Mouse (Mus musculus) kidney, embryonic 14.5 days (tissue): Measurements from ENCODE around the gene Plp1. TPM values are rescaled to one million over a fixed set of nuclear protein-coding genes. Genes with fewer than 3 reads are reported as not detected.

Experiments
- ATAC-seq: fragments of 200-750 bp; cut with Nextera tagmentation; 2 replicates; pipeline ENCODE4 v1.8.0; 2017; ENCODE audit warnings: moderate number of reproducible peaks, mild to moderate bottlenecking, moderate TSS enrichment, moderate library complexity; ENCODE audit not compliant: low FRiP score, low TSS enrichment
- H3K27ac ChIP-seq: fragments of 300-500 bp; sonication (generic); 2 replicates; pipeline ENCODE4 v1.5.1; 2014; ENCODE audit warnings: low read depth, mild to moderate bottlenecking, low read length, moderate library complexity, mixed read lengths
- H3K27me3 ChIP-seq: fragments of 300-500 bp; sonication (generic); 2 replicates; pipeline ENCODE4 v1.6.1; 2014; ENCODE audit warnings: mild to moderate bottlenecking, low read length; ENCODE audit not compliant: control insufficient read depth, insufficient read depth
- H3K36me3 ChIP-seq: fragments of 300-500 bp; sonication (generic); 2 replicates; pipeline ENCODE4 v1.6.1; 2014; ENCODE audit warnings: low read length, mixed read lengths; ENCODE audit not compliant: control insufficient read depth, insufficient read depth
- H3K4me1 ChIP-seq: fragments of 300-500 bp; sonication (generic); 2 replicates; pipeline ENCODE4 v1.6.1; 2014; ENCODE audit warnings: low read length, mixed read lengths; ENCODE audit not compliant: control insufficient read depth, insufficient read depth
- H3K4me2 ChIP-seq: fragments of 300-500 bp; sonication (generic); replicated peaks from 2 replicates; pipeline ENCODE4 v1.6.1; 2014; ENCODE audit warnings: low read depth, mild to moderate bottlenecking, low read length
- H3K4me3 ChIP-seq: fragments of 300-500 bp; sonication (generic); 2 replicates; pipeline ENCODE4 v1.5.1; 2014; ENCODE audit warnings: mild to moderate bottlenecking, low read length
- H3K9ac ChIP-seq: fragments of 300-500 bp; sonication (generic); 2 replicates; pipeline ENCODE4 v1.6.1; 2014; ENCODE audit warnings: low read depth, mild to moderate bottlenecking, low read length, moderate library complexity
- H3K9me3 ChIP-seq: fragments of 300-500 bp; sonication (generic); 2 replicates; pipeline ENCODE4 v1.6.1; 2016; ENCODE audit warnings: low read length; ENCODE audit not compliant: control insufficient read depth
- whole genome bisulfite sequencing: fragments of 180-500 bp; shearing (Covaris S2); extraction: QIAGEN DNeasy Blood & Tissue Kit; methylation state at CpG from one replicate; pipeline ENCODE4 v1.1.7; 2014; 5-methylcytosine and 5-hydroxymethylcytosine counted together
- polyA plus RNA-seq: library from polyadenylated mRNA; unstranded; fragments of >200 nt; fragmentation: Nextera tagmentation; extraction: Ambion mirVana; gene quantifications from 2 replicates; pipeline ENCODE4 v1.2.1, GENCODE M21; 2014

Plp1 gene
- polyA plus RNA-seq, 1 experiment from 2014 or later, result 3.6 TPM

- no peak for ATAC-seq
- H3K4me1 ChIP-seq, result no peaks in the 10 kb centered on the region
Measured at GRCm38 (mm10) chrX:136825016-136825415, 2.5 kb downstream of the Plp1 start.

GRCm38 (mm10) chrX:136828610-136829009 lies 6.1 kb downstream of the Plp1 start:
- H3K9me3 ChIP-seq, result no peaks in the 10 kb centered on the region
- no peaks in the 10 kb centered on the region for H3K27me3 ChIP-seq
- no peak overlapping the region for H3K4me3 ChIP-seq
- ATAC-seq, result no peak
- no peak overlapping the region for H3K27ac ChIP-seq
- no peak overlapping the region for H3K4me2 ChIP-seq
- no peaks in the 10 kb centered on the region for H3K36me3 ChIP-seq
- no peaks in the 10 kb centered on the region for H3K4me1 ChIP-seq
- H3K9ac ChIP-seq, result no peak overlapping the region

More at GRCm38 (mm10) chrX:136825016-136825415, 2.5 kb downstream of the Plp1 start:
- Histone ChIP-seq H3K9ac (no peak overlapping the region), H3K4me2 (no peak overlapping the region), H3K36me3 (no peaks in the 10 kb centered on the region), H3K27me3 (no peaks in the 10 kb centered on the region), H3K27ac (no peak overlapping the region), H3K4me3 (no peak overlapping the region), H3K9me3 (no peaks in the 10 kb centered on the region)
- WGBS, result 69% methylated on average over 4 of the region's 4 CpGs

DNA sequence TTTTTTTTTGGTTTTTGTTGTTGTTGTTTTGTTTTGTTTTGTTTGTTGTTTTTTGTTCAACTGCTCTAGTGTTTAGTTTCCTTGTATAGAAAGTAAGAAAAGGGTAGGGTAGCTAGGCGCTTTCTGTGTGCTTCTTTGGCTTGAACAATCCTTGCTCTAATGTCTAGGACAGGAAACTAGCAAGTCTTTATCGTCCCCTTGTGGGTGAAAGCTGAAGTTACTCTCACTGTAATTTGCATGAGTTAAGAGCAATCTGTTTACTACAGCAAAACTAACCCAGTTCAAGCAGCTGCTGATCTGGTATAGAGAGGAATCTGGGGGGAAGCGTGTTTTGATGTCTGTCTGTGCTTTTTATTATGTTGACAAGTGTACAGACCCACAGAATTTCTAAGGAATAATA lies 27.8 kb downstream of the Plp1 start:
- Histone ChIP-seq H3K27me3 (no peaks in the 10 kb centered on the region), H3K9me3 (no peaks in the 10 kb centered on the region), H3K4me2 (no peak overlapping the region), H3K4me1 (no peaks in the 10 kb centered on the region), H3K36me3 (no peaks in the 10 kb centered on the region), H3K27ac (no peak overlapping the region), H3K9ac (no peak overlapping the region), H3K4me3 (no peak overlapping the region)
- ATAC-seq, result no peak
- 37% methylated on average over 3 of the region's 3 CpGs for WGBS

- Histone ChIP-seq H3K4me2 (peak within 1 kb of the TSS; percentile 68), H3K9me3 (no peaks in the 10 kb centered on the region), H3K27ac (no peak within 1 kb of the TSS), H3K36me3 (no peaks in the 10 kb centered on the region), H3K4me3 (peak within 1 kb of the TSS; percentile 43), H3K27me3 (no peaks in the 10 kb centered on the region; the same call in 1 of the 2 replicates), H3K9ac (peak within 1 kb of the TSS; percentile 28; the same call in 1 of the 2 replicates), H3K4me1 (no peaks in the 10 kb centered on the region)
- WGBS, result 20% methylated on average over 35 of the region's 36 CpGs
- ATAC-seq, result peak; percentile 78
Measured at GRCm38 (mm10) chrX:136868061-136869040, 45.9 kb downstream of the Plp1 start, which contains the start of gene Rab9b. TSS of gene Rab9b (minus strand) at chrX:136868755.

Other genes with a start within 250 kb of the Plp1 start
- 3.0 and 7.3 TPM in 2 replicates for gene Tceal3, start 231.8 kb upstream of the Plp1 start, polyA plus RNA-seq
- gene Tceal1, start 114.7 kb upstream of the Plp1 start, polyA plus RNA-seq, result 9.5 and 11.3 TPM in 2 replicates
- 479 and 609 TPM in 2 replicates for gene Morf4l2, start 79.0 kb upstream of the Plp1 start, polyA plus RNA-seq
- gene Glra4, start 42.5 kb upstream of the Plp1 start, polyA plus RNA-seq, result 0.13 and 0.19 TPM in 2 replicates
- 0.12 TPM in 1 of 2 replicates, not detected in the other for gene Rab9b, start 46.1 kb downstream of the Plp1 start, polyA plus RNA-seq
- not detected in 2 replicates for gene H2bfm, start 104.7 kb downstream of the Plp1 start, polyA plus RNA-seq
- 47.0 and 78.3 TPM in 2 replicates for gene Tmsb15b2, start 152.8 kb downstream of the Plp1 start, polyA plus RNA-seq
- gene Tmsb15l, start 154.2 kb downstream of the Plp1 start, polyA plus RNA-seq, result 4.5 and 4.9 TPM in 2 replicates
- gene Tmsb15b1, start 154.2 kb downstream of the Plp1 start, polyA plus RNA-seq, result 24.1 and 40.1 TPM in 2 replicates
- gene Zcchc18, start 170.5 kb downstream of the Plp1 start, polyA plus RNA-seq, result 21.7 and 31.1 TPM in 2 replicates
- gene Slc25a53, start 215.6 kb downstream of the Plp1 start, polyA plus RNA-seq, result 10.7 and 14.0 TPM in 2 replicates
- 11.1 and 16.8 TPM in 2 replicates for gene Fam199x, start 226.9 kb downstream of the Plp1 start, polyA plus RNA-seq